Mouse (Mus musculus): Measurements from ENCODE around the gene Pfn1. TPM values are rescaled to one million over a fixed set of nuclear protein-coding genes. Genes with fewer than 3 reads are reported as not detected.

Pfn1 gene
- polyA plus RNA-seq, 1 experiment: 630 TPM

- Histone ChIP-seq H3K27ac (ENCODE audit: insufficient read depth, low read length) (no peak overlapping the region), H3K4me1 (ENCODE audit: control insufficient read depth, insufficient read depth, low read length) (peaks cover 3% of the 10 kb centered on the region), H3K9me3 (replicated peaks; ENCODE audit: control insufficient read depth, insufficient read depth, low read length, poor library complexity, severe bottlenecking) (no peaks in the 10 kb centered on the region), H3K4me3 (ENCODE audit: low read depth, low read length) (no peak overlapping the region), H3K27me3 (ENCODE audit: control insufficient read depth, insufficient read depth, low read length, poor library complexity, severe bottlenecking) (no peaks in the 10 kb centered on the region), H3K9ac (ENCODE audit: low read depth, poor library complexity, severe bottlenecking) (no peak overlapping the region), H3K36me3 (ENCODE audit: control insufficient read depth, insufficient read depth, low read length, poor library complexity, severe bottlenecking) (no peaks in the 10 kb centered on the region)
- no peak for TF ChIP-seq POLR2A (IDR thresholded peaks at IDR 0.05; ENCODE audit: insufficient read depth, low read length)
- no peak for TF ChIP-seq EP300 (IDR thresholded peaks at IDR 0.05; ENCODE audit: insufficient read depth, low read depth, low read length)
- no peak for TF ChIP-seq CTCF (IDR thresholded peaks at IDR 0.05; ENCODE audit: low read depth, low read length)
Observed at GRCm38 (mm10) chr11:70630129-70630528, 24.3 kb downstream of the Pfn1 start.

GRCm38 (mm10) chr11:70629557-70629956 lies 24.9 kb downstream of the Pfn1 start:
- TF ChIP-seq CTCF (IDR thresholded peaks at IDR 0.05; ENCODE audit: low read depth, low read length): peak; percentile 8
- no peak for TF ChIP-seq POLR2A (IDR thresholded peaks at IDR 0.05; ENCODE audit: insufficient read depth, low read length)
- H3K4me1 ChIP-seq (ENCODE audit: control insufficient read depth, insufficient read depth, low read length): peaks cover 3% of the 10 kb centered on the region
- no peaks in the 10 kb centered on the region for H3K36me3 ChIP-seq (ENCODE audit: control insufficient read depth, insufficient read depth, low read length, poor library complexity, severe bottlenecking)
- H3K9me3 ChIP-seq (replicated peaks; ENCODE audit: control insufficient read depth, insufficient read depth, low read length, poor library complexity, severe bottlenecking): no peaks in the 10 kb centered on the region
- H3K27ac ChIP-seq (ENCODE audit: insufficient read depth, low read length): no peak overlapping the region
- no peaks in the 10 kb centered on the region for H3K27me3 ChIP-seq (ENCODE audit: control insufficient read depth, insufficient read depth, low read length, poor library complexity, severe bottlenecking)
- no peak overlapping the region for H3K4me3 ChIP-seq (ENCODE audit: low read depth, low read length)
- H3K9ac ChIP-seq (ENCODE audit: low read depth, poor library complexity, severe bottlenecking): no peak overlapping the region

GRCm38 (mm10) chr11:70628431-70628830 lies 26.0 kb downstream of the Pfn1 start:
- H3K27ac ChIP-seq (ENCODE audit: insufficient read depth, low read length): no peak overlapping the region
- TF ChIP-seq EP300 (IDR thresholded peaks at IDR 0.05; ENCODE audit: insufficient read depth, low read depth, low read length) (no peak), POLR2A (IDR thresholded peaks at IDR 0.05; ENCODE audit: insufficient read depth, low read length) (no peak), CTCF (IDR thresholded peaks at IDR 0.05; ENCODE audit: low read depth, low read length) (no peak)
- H3K4me3 ChIP-seq (ENCODE audit: low read depth, low read length): no peak overlapping the region
- H3K4me1 ChIP-seq (ENCODE audit: control insufficient read depth, insufficient read depth, low read length): peaks cover 3% of the 10 kb centered on the region
- H3K27me3 ChIP-seq (ENCODE audit: control insufficient read depth, insufficient read depth, low read length, poor library complexity, severe bottlenecking): no peaks in the 10 kb centered on the region
- no peaks in the 10 kb centered on the region for H3K36me3 ChIP-seq (ENCODE audit: control insufficient read depth, insufficient read depth, low read length, poor library complexity, severe bottlenecking)
- H3K9me3 ChIP-seq (replicated peaks; ENCODE audit: control insufficient read depth, insufficient read depth, low read length, poor library complexity, severe bottlenecking): no peaks in the 10 kb centered on the region
- H3K9ac ChIP-seq (ENCODE audit: low read depth, poor library complexity, severe bottlenecking): no peak overlapping the region

- H3K36me3 ChIP-seq (ENCODE audit: control insufficient read depth, insufficient read depth, low read length, poor library complexity, severe bottlenecking): no peaks in the 10 kb centered on the region
- peak overlapping the region; percentile 10; the same call in 1 of the 2 replicates for H3K27ac ChIP-seq (ENCODE audit: insufficient read depth, low read length)
- TF ChIP-seq POLR2A (IDR thresholded peaks at IDR 0.05; ENCODE audit: insufficient read depth, low read length): no peak
- TF ChIP-seq CTCF (IDR thresholded peaks at IDR 0.05; ENCODE audit: low read depth, low read length): no peak
- no peak for TF ChIP-seq EP300 (IDR thresholded peaks at IDR 0.05; ENCODE audit: insufficient read depth, low read depth, low read length)
- no peak overlapping the region for H3K9ac ChIP-seq (ENCODE audit: low read depth, poor library complexity, severe bottlenecking)
- H3K4me1 ChIP-seq (ENCODE audit: control insufficient read depth, insufficient read depth, low read length): peaks cover 3% of the 10 kb centered on the region
- no peaks in the 10 kb centered on the region for H3K27me3 ChIP-seq (ENCODE audit: control insufficient read depth, insufficient read depth, low read length, poor library complexity, severe bottlenecking)
- H3K4me3 ChIP-seq (ENCODE audit: low read depth, low read length): no peak overlapping the region
- no peaks in the 10 kb centered on the region for H3K9me3 ChIP-seq (replicated peaks; ENCODE audit: control insufficient read depth, insufficient read depth, low read length, poor library complexity, severe bottlenecking)
Observed at GRCm38 (mm10) chr11:70626877-70627276, 27.6 kb downstream of the Pfn1 start.

- Histone ChIP-seq H3K4me1 (ENCODE audit: control insufficient read depth, insufficient read depth, low read length) (peaks cover 3% of the 10 kb centered on the region), H3K9me3 (replicated peaks; ENCODE audit: control insufficient read depth, insufficient read depth, low read length, poor library complexity, severe bottlenecking) (no peaks in the 10 kb centered on the region), H3K4me3 (ENCODE audit: low read depth, low read length) (no peak overlapping the region), H3K27me3 (ENCODE audit: control insufficient read depth, insufficient read depth, low read length, poor library complexity, severe bottlenecking) (no peaks in the 10 kb centered on the region), H3K27ac (ENCODE audit: insufficient read depth, low read length) (no peak overlapping the region), H3K36me3 (ENCODE audit: control insufficient read depth, insufficient read depth, low read length, poor library complexity, severe bottlenecking) (no peaks in the 10 kb centered on the region), H3K9ac (ENCODE audit: low read depth, poor library complexity, severe bottlenecking) (no peak overlapping the region)
- TF ChIP-seq EP300 (IDR thresholded peaks at IDR 0.05; ENCODE audit: insufficient read depth, low read depth, low read length) (no peak), CTCF (IDR thresholded peaks at IDR 0.05; ENCODE audit: low read depth, low read length) (peak; percentile 67)
Observed at GRCm38 (mm10) chr11:70625473-70625872, 29.0 kb downstream of the Pfn1 start.

GRCm38 (mm10) chr11:70623053-70623742 lies 31.2 kb downstream of the Pfn1 start:
- Histone ChIP-seq H3K9me3 (replicated peaks; ENCODE audit: control insufficient read depth, insufficient read depth, low read length, poor library complexity, severe bottlenecking) (no peaks in the 10 kb centered on the region), H3K27ac (ENCODE audit: insufficient read depth, low read length) (no peak overlapping the region), H3K27me3 (ENCODE audit: control insufficient read depth, insufficient read depth, low read length, poor library complexity, severe bottlenecking) (no peaks in the 10 kb centered on the region), H3K9ac (ENCODE audit: low read depth, poor library complexity, severe bottlenecking) (no peak overlapping the region), H3K36me3 (ENCODE audit: control insufficient read depth, insufficient read depth, low read length, poor library complexity, severe bottlenecking) (no peaks in the 10 kb centered on the region), H3K4me1 (ENCODE audit: control insufficient read depth, insufficient read depth, low read length) (peaks cover 3% of the 10 kb centered on the region), H3K4me3 (ENCODE audit: low read depth, low read length) (no peak overlapping the region)
- no peak for TF ChIP-seq POLR2A (IDR thresholded peaks at IDR 0.05; ENCODE audit: insufficient read depth, low read length)
- TF ChIP-seq CTCF (IDR thresholded peaks at IDR 0.05; ENCODE audit: low read depth, low read length): peak; percentile 74

Data from ES-Bruce4 (cell line).